Mouse (Mus musculus): ENCODE data around the gene Npy. TPM values are rescaled to one million over a fixed set of nuclear protein-coding genes. Genes with fewer than 3 reads are reported as not detected.
A peak's percentile ranks its signal among the peaks of the same experiment; 100 is the strongest.

The Npy gene
- 0.44 and 1.5 TPM in 2 replicates for polyA plus RNA-seq (2016; fragmentation: Nextera tagmentation; extraction: Ambion mirVana)

DNA sequence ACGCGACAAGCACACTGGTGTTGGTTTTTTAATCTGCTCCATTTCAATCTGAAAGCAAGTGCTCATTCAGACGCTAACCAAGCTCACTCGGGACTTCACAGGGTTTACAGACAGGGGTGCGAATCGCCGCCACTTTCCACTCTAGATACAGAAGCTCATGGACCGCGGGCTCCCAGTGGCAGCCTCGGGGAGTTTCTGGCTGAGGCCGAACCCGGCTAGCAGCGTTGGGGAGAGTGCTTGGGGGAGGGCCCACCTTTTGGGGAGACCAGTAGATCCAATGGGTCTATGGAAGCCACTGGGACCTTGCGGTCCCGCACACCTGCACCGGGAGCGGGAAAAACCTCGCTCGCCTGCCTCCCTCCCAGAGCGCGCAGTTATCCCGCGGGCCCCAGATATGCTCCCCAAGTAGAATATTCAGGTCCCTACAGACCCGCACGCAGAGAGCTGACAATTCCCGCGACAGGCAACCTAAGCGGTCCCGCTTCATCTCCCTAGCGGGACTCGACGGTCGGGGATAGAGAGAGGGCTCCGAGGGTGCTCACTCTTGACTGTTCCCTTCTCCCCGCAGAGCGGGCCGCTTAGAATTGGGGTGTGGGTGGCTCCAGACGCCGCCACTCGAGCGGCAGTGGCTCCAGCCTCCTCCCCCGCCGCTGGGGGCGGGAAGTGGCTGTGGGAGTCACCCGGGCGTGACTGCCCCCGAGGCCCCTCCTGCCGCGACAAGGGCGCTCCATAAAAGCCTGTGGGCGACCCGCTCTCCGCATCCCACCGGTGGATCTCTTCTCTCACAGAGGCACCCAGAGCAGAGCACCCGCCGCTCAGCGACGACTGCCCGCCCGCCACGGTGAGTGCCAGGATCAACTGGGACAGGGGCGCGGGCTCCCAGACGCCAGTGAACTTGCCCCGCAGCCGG is at the start of gene Npy:
Gene Npy, plus strand, starts transcription at position 750 of the 910 bp plus-strand sequence.
- Histone ChIP-seq H3K27me3 (ENCODE audit: low read depth, poor library complexity, severe bottlenecking) (peaks cover 78% of the 10 kb centered on the region), H3K9me3 (replicated peaks) (no peaks in the 10 kb centered on the region), H3K27ac (replicated peaks) (no peak within 1 kb of the TSS; the same call in 1 of the 2 replicates), H3K4me1 (peaks cover 24% of the 10 kb centered on the region), H3K36me3 (no peaks in the 10 kb centered on the region), H3K4me3 (peak within 1 kb of the TSS; percentile 62)
- DNase-seq (ENCODE audit: low spot score) = peak; percentile 58
- under 1% methylated on average over 66 of the region's 66 CpGs for WGBS

DNA sequence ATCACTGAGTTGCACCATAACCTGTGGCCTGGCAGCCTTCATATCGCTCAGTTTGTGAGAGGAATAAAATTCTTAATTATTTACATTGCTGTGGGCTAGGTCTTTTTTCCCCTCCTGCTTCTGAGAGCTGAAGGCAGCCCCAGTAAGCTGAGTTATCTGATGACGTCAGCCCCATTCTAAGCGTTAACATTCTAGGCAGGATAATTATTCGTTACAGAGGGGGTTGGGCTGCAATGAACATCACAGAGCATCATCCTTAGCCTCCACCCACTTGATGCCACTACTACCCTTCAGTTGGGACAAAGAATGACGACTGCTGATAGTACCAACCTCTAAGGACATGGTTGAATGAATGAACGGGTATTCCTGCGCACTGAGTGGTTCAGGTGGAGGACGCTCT is 47.5 kb upstream of the Npy start:
- Histone ChIP-seq H3K9me3 (replicated peaks) (no peaks in the 10 kb centered on the region), H3K36me3 (no peaks in the 10 kb centered on the region), H3K27me3 (ENCODE audit: low read depth, poor library complexity, severe bottlenecking) (no peaks in the 10 kb centered on the region), H3K4me1 (peaks cover 48% of the 10 kb centered on the region), H3K4me3 (no peak overlapping the region), H3K27ac (replicated peaks) (no peak overlapping the region)
- 73% methylated on average over 8 of the region's 8 CpGs for WGBS
- DNase-seq (ENCODE audit: low spot score) = no peak

DNA sequence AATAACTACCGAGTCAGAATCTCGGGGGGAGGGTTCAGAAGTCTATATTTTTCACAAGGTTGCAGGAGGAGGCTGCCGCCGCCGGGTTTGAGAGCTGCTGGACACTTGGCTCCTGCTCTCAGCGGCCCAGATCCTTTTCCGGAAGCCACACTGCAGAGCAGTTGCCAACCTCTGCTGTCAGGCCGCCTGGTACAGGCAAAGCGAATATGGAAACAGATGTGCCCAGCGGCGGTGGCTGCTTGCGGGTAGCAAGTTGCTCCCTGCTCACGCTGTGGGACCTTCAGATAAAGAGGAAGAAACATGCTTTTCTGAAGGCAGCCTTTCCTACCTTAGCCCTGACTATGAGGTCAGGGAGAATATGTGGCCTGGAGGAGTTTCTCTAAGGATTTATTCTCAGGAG is 44.4 kb upstream of the Npy start:
- Histone ChIP-seq H3K4me1 (peaks cover 41% of the 10 kb centered on the region), H3K27me3 (ENCODE audit: low read depth, poor library complexity, severe bottlenecking) (no peaks in the 10 kb centered on the region), H3K9me3 (replicated peaks) (no peaks in the 10 kb centered on the region), H3K36me3 (no peaks in the 10 kb centered on the region), H3K27ac (replicated peaks) (peak overlapping the region; percentile 30), H3K4me3 (no peak overlapping the region)
- WGBS = 79% methylated on average over 13 of the region's 13 CpGs
- no peak for DNase-seq (ENCODE audit: low spot score)

DNA sequence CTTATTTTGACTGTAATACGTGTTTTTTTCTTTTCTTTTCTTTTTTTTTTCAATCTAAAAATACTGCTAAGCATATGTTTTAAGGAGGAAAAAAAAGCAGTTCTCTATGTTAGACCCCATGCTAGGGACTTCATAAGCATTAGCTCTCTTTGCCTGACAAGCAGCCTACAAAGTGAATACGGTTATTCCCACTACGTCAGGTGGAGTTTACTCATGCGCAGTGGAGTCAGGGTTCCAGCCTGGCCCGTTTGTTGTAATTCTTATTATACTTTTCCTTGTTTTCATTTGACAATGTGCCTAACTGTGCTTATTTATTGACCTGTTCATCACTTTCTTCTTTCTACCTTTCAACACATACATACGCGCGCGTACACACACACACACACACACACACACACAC is 43.8 kb upstream of the Npy start:
- Histone ChIP-seq H3K27ac (replicated peaks) (0 out of 2 replicates have a peak overlapping the region, but pooled peaks have one; percentile 33), H3K4me3 (no peak overlapping the region), H3K36me3 (no peaks in the 10 kb centered on the region), H3K9me3 (replicated peaks) (no peaks in the 10 kb centered on the region), H3K4me1 (peaks cover 35% of the 10 kb centered on the region), H3K27me3 (ENCODE audit: low read depth, poor library complexity, severe bottlenecking) (no peaks in the 10 kb centered on the region)
- 91% methylated on average over 9 of the region's 9 CpGs for WGBS
- DNase-seq (ENCODE audit: low spot score) = no peak

DNA sequence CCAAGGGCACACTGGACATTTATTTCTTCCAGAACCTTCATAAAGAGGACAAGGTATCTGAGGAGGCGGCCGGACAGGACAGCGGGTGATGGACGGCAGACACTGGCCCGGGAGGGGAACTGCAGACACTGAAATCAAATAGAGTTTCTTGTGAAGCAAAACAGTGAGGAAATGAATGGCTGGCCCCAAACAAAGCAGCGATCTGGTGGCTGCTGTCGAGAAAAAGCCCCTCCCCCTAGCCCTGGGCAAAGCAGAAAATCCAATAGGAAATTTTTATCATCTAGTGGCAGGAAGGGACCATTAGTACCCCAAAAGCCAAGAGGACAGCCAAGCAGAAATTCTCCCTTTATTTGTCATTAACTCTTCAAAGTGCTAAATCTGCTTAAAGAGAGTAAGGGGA is 42.9 kb upstream of the Npy start:
- H3K9me3 ChIP-seq (replicated peaks) = no peaks in the 10 kb centered on the region
- DNase-seq (ENCODE audit: low spot score) = peak; percentile 20
- H3K27me3 ChIP-seq (ENCODE audit: low read depth, poor library complexity, severe bottlenecking) = no peaks in the 10 kb centered on the region
- no peaks in the 10 kb centered on the region for H3K36me3 ChIP-seq
- H3K4me3 ChIP-seq = no peak overlapping the region
- 36% methylated on average over 7 of the region's 7 CpGs for WGBS
- H3K4me1 ChIP-seq = peaks cover 28% of the 10 kb centered on the region
- H3K27ac ChIP-seq (replicated peaks) = peak overlapping the region; percentile 79

- peaks cover 22% of the 10 kb centered on the region for H3K4me1 ChIP-seq
- no peaks in the 10 kb centered on the region for H3K36me3 ChIP-seq
- no peaks in the 10 kb centered on the region for H3K9me3 ChIP-seq (replicated peaks)
- no peaks in the 10 kb centered on the region for H3K27me3 ChIP-seq (ENCODE audit: low read depth, poor library complexity, severe bottlenecking)
- H3K27ac ChIP-seq (replicated peaks) = no peak overlapping the region
- no peak overlapping the region for H3K4me3 ChIP-seq
- 89% methylated on average over 9 of the region's 9 CpGs for WGBS
- DNase-seq (ENCODE audit: low spot score) = no peak
These were observed 41.6 kb upstream of the Npy start for GRCm38 (mm10) chr6:49780846-49781400.

DNA sequence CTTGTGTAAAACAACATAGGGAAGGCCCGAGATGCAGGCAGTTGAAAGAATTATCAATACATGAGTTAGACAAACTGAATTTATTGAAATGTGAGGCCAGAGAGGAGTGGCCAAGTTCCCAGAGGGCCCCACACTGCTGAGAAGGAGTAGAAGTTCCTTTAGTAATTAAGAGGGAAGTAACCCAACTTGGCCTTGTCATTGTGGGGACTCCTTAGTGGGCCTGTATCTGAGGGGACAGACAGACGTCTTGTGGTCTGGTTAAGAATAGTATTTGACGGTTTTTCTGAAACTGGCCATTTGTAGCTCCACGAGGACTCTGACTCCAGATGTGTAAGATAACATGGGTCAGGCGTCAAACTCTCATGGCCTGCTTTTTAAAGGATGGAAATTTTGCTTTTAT is 40.7 kb upstream of the Npy start:
- WGBS = 84% methylated on average over 5 of the region's 5 CpGs
- no peak overlapping the region for H3K27ac ChIP-seq (replicated peaks)
- no peak overlapping the region for H3K4me3 ChIP-seq
- H3K36me3 ChIP-seq = no peaks in the 10 kb centered on the region
- H3K9me3 ChIP-seq (replicated peaks) = no peaks in the 10 kb centered on the region
- no peak for DNase-seq (ENCODE audit: low spot score)
- H3K27me3 ChIP-seq (ENCODE audit: low read depth, poor library complexity, severe bottlenecking) = no peaks in the 10 kb centered on the region
- H3K4me1 ChIP-seq = peaks cover 22% of the 10 kb centered on the region

GRCm38 (mm10) chr6:49782679-49783078 is 39.8 kb upstream of the Npy start:
- DNase-seq (ENCODE audit: low spot score) = no peak
- H3K36me3 ChIP-seq = no peaks in the 10 kb centered on the region
- no peaks in the 10 kb centered on the region for H3K9me3 ChIP-seq (replicated peaks)
- peaks cover 22% of the 10 kb centered on the region for H3K4me1 ChIP-seq
- H3K27ac ChIP-seq (replicated peaks) = no peak overlapping the region
- H3K27me3 ChIP-seq (ENCODE audit: low read depth, poor library complexity, severe bottlenecking) = no peaks in the 10 kb centered on the region
- no peak overlapping the region for H3K4me3 ChIP-seq
- WGBS = 95% methylated on average over 7 of the region's 7 CpGs

DNA sequence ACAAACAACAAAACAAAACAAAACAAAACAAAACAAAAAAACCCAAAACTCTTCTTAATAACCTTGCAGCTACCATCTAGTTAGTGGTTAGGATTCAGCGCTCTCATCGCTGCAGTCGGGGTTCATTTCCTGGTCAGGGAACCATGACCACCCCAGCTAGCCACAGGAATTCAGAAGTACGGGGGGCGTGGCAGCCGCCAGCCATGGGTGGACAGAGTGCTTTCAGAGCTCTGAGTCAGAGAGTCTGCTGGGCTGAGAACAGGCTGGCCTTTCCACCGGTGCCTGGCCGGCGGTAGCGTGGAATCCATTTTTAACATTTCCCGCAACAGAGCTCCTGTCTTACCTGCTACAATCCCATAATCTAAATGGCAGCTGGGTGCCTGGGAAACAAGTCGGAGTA is 30.0 kb upstream of the Npy start:
- DNase-seq (ENCODE audit: low spot score) = no peak
- Histone ChIP-seq H3K27me3 (ENCODE audit: low read depth, poor library complexity, severe bottlenecking) (no peaks in the 10 kb centered on the region), H3K9me3 (replicated peaks) (no peaks in the 10 kb centered on the region), H3K4me1 (no peaks in the 10 kb centered on the region), H3K4me3 (no peak overlapping the region), H3K27ac (replicated peaks) (no peak overlapping the region), H3K36me3 (no peaks in the 10 kb centered on the region)
- 77% methylated on average over 12 of the region's 12 CpGs for WGBS

DNA sequence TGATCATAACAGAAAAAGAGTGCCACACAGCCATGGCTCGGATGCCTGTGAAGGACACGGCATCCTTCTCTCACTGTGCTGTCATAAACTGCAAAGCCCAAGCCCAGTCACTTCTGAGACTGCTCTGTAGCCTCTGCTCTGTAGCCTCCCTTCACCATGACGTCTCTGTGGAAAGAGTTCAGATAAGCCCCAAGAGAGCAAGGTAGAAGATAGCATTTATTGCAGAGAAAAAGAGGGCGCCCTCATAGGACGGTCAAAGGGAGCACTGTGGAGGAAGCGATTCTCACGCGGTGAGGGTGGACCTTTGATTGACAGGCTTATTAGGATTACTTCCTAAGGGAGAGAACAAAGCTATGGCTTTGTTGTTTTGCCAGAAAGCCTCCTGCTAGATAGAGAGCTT is 18.4 kb upstream of the Npy start:
- H3K36me3 ChIP-seq = no peaks in the 10 kb centered on the region
- DNase-seq (ENCODE audit: low spot score) = no peak
- H3K4me1 ChIP-seq = peaks cover 14% of the 10 kb centered on the region

DNA sequence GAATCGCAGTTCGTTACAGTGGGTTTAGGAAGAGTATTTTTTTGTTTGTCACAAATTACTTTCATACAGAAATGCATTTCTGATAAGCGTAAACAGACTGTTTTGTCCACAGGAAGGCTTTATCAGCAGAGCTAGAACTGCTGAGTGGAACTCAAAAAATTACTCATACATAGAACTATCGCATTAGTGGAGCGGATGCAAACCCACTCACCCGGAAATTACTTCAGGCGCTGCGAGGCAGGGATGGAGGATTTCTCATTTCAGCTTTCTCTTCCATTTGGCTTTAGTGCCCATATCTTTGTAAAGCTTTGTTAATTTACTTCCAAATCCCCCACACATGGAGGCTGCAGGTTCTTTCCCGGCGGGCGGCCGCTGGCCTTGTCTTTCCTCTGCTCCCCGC is 14.4 kb upstream of the Npy start:
- H3K27me3 ChIP-seq (ENCODE audit: low read depth, poor library complexity, severe bottlenecking) = peaks cover 11% of the 10 kb centered on the region
- peaks cover 14% of the 10 kb centered on the region for H3K4me1 ChIP-seq
- WGBS = 16% methylated on average over 13 of the region's 13 CpGs
- H3K9me3 ChIP-seq (replicated peaks) = no peaks in the 10 kb centered on the region
- no peaks in the 10 kb centered on the region for H3K36me3 ChIP-seq
- peak overlapping the region; percentile 42 for H3K4me3 ChIP-seq
- 0 out of 2 replicates have a peak overlapping the region, but pooled peaks have one; percentile 46 for H3K27ac ChIP-seq (replicated peaks)
- peak; percentile 28 for DNase-seq (ENCODE audit: low spot score)

More for the DNA sequence above, 18.4 kb upstream of the Npy start:
- Histone ChIP-seq H3K4me3 (no peak overlapping the region), H3K27me3 (ENCODE audit: low read depth, poor library complexity, severe bottlenecking) (peaks cover 11% of the 10 kb centered on the region), H3K27ac (replicated peaks) (no peak overlapping the region), H3K9me3 (replicated peaks) (no peaks in the 10 kb centered on the region)
- whole genome bisulfite sequencing = 64% methylated on average over 8 of the region's 8 CpGs

DNA sequence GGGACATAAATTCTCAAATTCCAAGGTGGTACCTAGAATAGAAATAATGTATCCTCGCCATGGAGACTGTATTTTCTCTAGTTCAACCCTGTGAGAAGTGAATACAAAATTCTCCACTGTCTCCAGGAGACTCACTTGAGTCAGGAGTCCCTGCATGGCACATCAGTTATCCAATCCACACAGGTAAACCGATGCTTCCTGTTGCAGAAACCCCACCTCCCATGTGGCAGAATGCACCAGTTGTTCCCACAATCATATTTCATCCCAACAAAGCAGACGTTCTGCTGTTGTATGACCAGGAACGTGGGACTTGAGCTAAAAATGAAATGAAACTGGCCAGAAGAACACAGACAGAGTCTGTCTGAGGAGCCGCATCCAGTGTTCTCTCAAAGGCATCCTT is 5.3 kb upstream of the Npy start:
- Histone ChIP-seq H3K9me3 (replicated peaks) (no peaks in the 10 kb centered on the region), H3K36me3 (no peaks in the 10 kb centered on the region), H3K4me3 (no peak overlapping the region), H3K4me1 (peaks cover 9% of the 10 kb centered on the region), H3K27me3 (ENCODE audit: low read depth, poor library complexity, severe bottlenecking) (peaks cover 47% of the 10 kb centered on the region), H3K27ac (replicated peaks) (no peak overlapping the region)
- WGBS = 83% methylated on average over 5 of the region's 5 CpGs
- DNase-seq (ENCODE audit: low spot score) = no peak

DNA sequence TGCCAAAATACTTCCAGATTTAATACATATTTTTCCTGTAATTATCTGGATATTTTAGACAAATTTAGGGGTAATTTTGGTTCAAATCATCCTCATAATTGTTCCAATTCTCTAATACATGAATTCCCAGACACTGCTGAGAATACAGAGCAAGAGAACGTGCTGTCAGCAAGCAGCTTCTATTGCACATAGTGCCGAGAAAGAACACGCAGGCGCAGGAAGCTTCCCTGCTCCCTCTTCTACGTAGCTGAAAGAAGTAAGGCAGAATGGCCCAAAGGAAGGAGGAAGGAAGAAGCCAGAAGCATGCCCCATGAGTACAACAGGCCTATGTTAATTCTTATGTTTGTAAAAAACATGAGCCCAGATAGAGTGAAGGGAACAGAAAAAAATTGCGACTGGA is 4.9 kb upstream of the Npy start:
- H3K36me3 ChIP-seq = no peaks in the 10 kb centered on the region
- peaks cover 51% of the 10 kb centered on the region for H3K27me3 ChIP-seq (ENCODE audit: low read depth, poor library complexity, severe bottlenecking)
- WGBS = 85% methylated on average over 6 of the region's 6 CpGs
- peaks cover 14% of the 10 kb centered on the region for H3K4me1 ChIP-seq
- no peaks in the 10 kb centered on the region for H3K9me3 ChIP-seq (replicated peaks)
- DNase-seq (ENCODE audit: low spot score) = no peak
- no peak overlapping the region for H3K27ac ChIP-seq (replicated peaks)
- no peak overlapping the region for H3K4me3 ChIP-seq
